Mouse (Mus musculus) kidney, adult 10 weeks (tissue): ENCODE measurements around the gene Olfr1326-ps1. TPM values are rescaled to one million over a fixed set of nuclear protein-coding genes. Genes with fewer than 3 reads are reported as not detected.

ENCODE experiments used
- polyA plus RNA-seq: library from polyadenylated mRNA; stranded (reverse); fragments of 350-450 nt; fragmentation: Illumina TruSeq; extraction: RNeasy Lipid Tissue Mini Kit (QIAGEN cat#74804); gene quantifications from one replicate; pipeline ENCODE4 v1.2.3, GENCODE M21; 2014; ENCODE audit warnings: low read depth, low replicate concordance

Olfr1326-ps1 gene
- polyA plus RNA-seq, result not detected

DNA sequence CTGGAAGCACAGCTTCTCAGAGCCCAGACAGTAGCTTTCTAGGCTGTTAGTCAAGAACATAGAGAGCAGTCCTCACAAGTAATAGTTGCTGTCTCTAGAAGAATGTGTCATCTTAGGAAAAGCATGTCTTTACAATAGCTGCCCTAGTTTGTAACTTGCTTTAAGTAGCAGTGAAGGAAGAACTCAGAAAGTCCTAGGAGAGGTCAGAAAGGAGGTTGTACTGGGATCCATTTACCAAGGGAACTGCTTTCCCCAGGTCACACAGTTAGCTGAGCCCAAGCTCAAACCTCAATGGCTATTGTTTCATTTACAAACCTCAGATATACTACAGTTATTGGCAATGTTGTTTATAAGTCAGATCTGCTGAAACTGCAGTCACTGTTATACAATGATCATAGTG lies at the start of gene Olfr1326-ps1:
TSS of gene Olfr1326-ps1 (minus strand) at position 101 of the 400 bp plus-strand sequence.

DNA sequence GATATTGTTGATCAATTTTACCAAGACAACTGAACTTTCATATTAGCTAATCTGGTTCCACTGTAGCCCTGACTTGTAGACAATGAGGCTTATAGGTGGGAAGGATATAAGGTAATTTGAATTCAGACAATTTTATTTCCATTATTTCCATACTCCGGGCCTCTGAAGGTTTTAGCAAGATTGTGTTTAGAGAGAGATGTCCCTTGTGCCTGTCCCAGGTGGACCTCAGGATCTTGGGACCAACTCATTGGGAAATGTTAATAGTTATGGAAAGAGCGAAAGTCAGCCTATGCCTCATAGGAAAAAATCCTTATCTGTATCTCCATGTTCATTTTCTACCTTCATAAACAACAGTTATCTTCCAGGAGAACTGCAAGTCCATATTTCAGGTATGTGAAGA lies 17.7 kb upstream of the Olfr1326-ps1 start, which contains the start of gene Olfr1325:
TSS of gene Olfr1325 (plus strand) at position 301 of the 400 bp plus-strand sequence.

Other genes with a start within 250 kb of the Olfr1326-ps1 start
- gene Plxna3, start 245.8 kb downstream of the Olfr1326-ps1 start, polyA plus RNA-seq, result 0.12 TPM
- 13.5 TPM for gene Lage3, start 221.3 kb downstream of the Olfr1326-ps1 start, polyA plus RNA-seq
- gene Ubl4a, start 201.7 kb downstream of the Olfr1326-ps1 start, polyA plus RNA-seq, result 43.2 TPM
- 6.3 TPM for gene Slc10a3, start 201.5 kb downstream of the Olfr1326-ps1 start, polyA plus RNA-seq
- gene Fam3a, start 181.6 kb downstream of the Olfr1326-ps1 start, polyA plus RNA-seq, result 8.2 TPM
- 30.2 TPM for gene Ikbkg, start 181.6 kb downstream of the Olfr1326-ps1 start, polyA plus RNA-seq
- gene G6pdx, start 145.7 kb downstream of the Olfr1326-ps1 start, polyA plus RNA-seq, result 9.0 TPM
- not detected for gene Gm6880, start 93.5 kb downstream of the Olfr1326-ps1 start, polyA plus RNA-seq
- not detected for gene Olfr1325, start 17.8 kb upstream of the Olfr1326-ps1 start, polyA plus RNA-seq
- gene Gm5640, start 70.7 kb upstream of the Olfr1326-ps1 start, polyA plus RNA-seq, result not detected
- gene Gm6890, start 166.0 kb upstream of the Olfr1326-ps1 start, polyA plus RNA-seq, result not detected